Mouse (Mus musculus): ENCODE results near the gene Man1a2. TPM values are rescaled to one million over a fixed set of nuclear protein-coding genes. Genes with fewer than 3 reads are reported as not detected.

The Man1a2 gene
- polyA plus RNA-seq, 1 experiment from 2014 or later: 92.1 TPM

- H3K27ac ChIP-seq (ENCODE audit: low read depth, low read length): no peak overlapping the region
- WGBS: 66% methylated on average over 10 of the region's 10 CpGs
- no peak overlapping the region for H3K4me3 ChIP-seq (ENCODE audit: low read depth, low read length)
- no peak overlapping the region for H3K9ac ChIP-seq (ENCODE audit: low read depth, low read length)
- H3K27me3 ChIP-seq (replicated peaks; ENCODE audit: control insufficient read depth, insufficient read depth, low read length): no peaks in the 10 kb centered on the region
- H3K36me3 ChIP-seq (ENCODE audit: control insufficient read depth, insufficient read depth): no peaks in the 10 kb centered on the region
- no peak for TF ChIP-seq CTCF (IDR thresholded peaks at IDR 0.05; ENCODE audit: low read depth)
- no peaks in the 10 kb centered on the region for H3K9me3 ChIP-seq (ENCODE audit: control insufficient read depth)
- no peak overlapping the region for H3K4me2 ChIP-seq (replicated peaks; ENCODE audit: low read depth)
- H3K4me1 ChIP-seq (replicated peaks; ENCODE audit: control insufficient read depth, insufficient read depth, low read length): no peaks in the 10 kb centered on the region
- no peak for ATAC-seq
Observed at GRCm38 (mm10) chr3:100547162-100547912, 138.0 kb downstream of the Man1a2 start.

GRCm38 (mm10) chr3:100536686-100537085, 148.6 kb downstream of the Man1a2 start:
- H3K4me3 ChIP-seq (ENCODE audit: low read depth, low read length): no peak overlapping the region
- WGBS: 93% methylated on average over 2 of the region's 2 CpGs
- TF ChIP-seq CTCF (IDR thresholded peaks at IDR 0.05; ENCODE audit: low read depth): no peak
- no peak overlapping the region for H3K27ac ChIP-seq (ENCODE audit: low read depth, low read length)
- no peak overlapping the region for H3K4me2 ChIP-seq (replicated peaks; ENCODE audit: low read depth)
- no peaks in the 10 kb centered on the region for H3K9me3 ChIP-seq (ENCODE audit: control insufficient read depth)
- no peak for ATAC-seq
- H3K27me3 ChIP-seq (replicated peaks; ENCODE audit: control insufficient read depth, insufficient read depth, low read length): no peaks in the 10 kb centered on the region
- no peaks in the 10 kb centered on the region for H3K4me1 ChIP-seq (replicated peaks; ENCODE audit: control insufficient read depth, insufficient read depth, low read length)
- H3K36me3 ChIP-seq (ENCODE audit: control insufficient read depth, insufficient read depth): no peaks in the 10 kb centered on the region
- no peak overlapping the region for H3K9ac ChIP-seq (ENCODE audit: low read depth, low read length)

DNA sequence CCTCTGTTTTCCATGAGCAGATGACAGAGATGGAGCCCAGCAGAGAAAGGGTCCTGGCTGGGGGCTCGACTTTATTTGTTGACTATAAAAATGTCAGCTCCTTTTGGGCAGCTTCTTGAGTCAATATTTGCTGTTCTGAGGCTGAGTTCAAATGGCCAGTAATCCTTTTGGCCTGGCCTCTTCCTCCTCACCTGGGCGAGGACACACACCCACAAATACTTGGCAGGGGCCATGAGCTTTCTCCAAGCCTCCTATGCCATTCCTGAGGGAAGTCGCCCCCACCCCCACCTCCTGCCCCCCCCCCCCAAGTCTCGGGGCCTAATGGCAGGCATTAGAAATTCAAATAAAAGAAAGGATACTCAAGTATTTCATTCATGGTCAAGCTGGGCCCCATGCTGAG, 149.4 kb downstream of the Man1a2 start:
- 41% methylated on average over 4 of the region's 4 CpGs for WGBS
- H3K4me3 ChIP-seq (ENCODE audit: low read depth, low read length): no peak overlapping the region
- H3K27ac ChIP-seq (ENCODE audit: low read depth, low read length): no peak overlapping the region
- no peak overlapping the region for H3K9ac ChIP-seq (ENCODE audit: low read depth, low read length)
- no peaks in the 10 kb centered on the region for H3K36me3 ChIP-seq (ENCODE audit: control insufficient read depth, insufficient read depth)
- ATAC-seq: no peak
- H3K4me2 ChIP-seq (replicated peaks; ENCODE audit: low read depth): no peak overlapping the region
- H3K9me3 ChIP-seq (ENCODE audit: control insufficient read depth): no peaks in the 10 kb centered on the region
- no peaks in the 10 kb centered on the region for H3K4me1 ChIP-seq (replicated peaks; ENCODE audit: control insufficient read depth, insufficient read depth, low read length)
- H3K27me3 ChIP-seq (replicated peaks; ENCODE audit: control insufficient read depth, insufficient read depth, low read length): no peaks in the 10 kb centered on the region
- no peak for TF ChIP-seq CTCF (IDR thresholded peaks at IDR 0.05; ENCODE audit: low read depth)

DNA sequence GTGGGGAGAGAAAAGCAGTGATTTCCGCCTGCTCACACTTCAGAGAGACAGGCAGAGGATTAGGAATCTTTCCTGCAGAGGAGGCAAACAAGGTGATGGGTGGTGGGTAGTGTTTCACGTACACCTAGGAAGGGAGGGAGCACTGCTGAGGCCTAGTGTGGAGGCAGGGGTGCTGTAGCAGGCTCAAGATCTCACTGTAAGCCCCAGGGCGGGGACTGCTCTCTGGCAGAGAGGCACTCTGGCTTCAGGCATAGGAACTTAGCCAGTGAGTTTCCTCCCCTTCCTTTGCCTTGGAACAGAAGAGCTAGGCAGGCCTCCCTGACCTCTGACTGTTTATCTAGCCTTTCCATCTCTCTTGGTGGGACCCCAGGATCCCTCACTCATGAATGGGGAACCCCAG, 150.0 kb downstream of the Man1a2 start:
- Histone ChIP-seq H3K27ac (ENCODE audit: low read depth, low read length) (no peak overlapping the region), H3K27me3 (replicated peaks; ENCODE audit: control insufficient read depth, insufficient read depth, low read length) (no peaks in the 10 kb centered on the region), H3K36me3 (ENCODE audit: control insufficient read depth, insufficient read depth) (no peaks in the 10 kb centered on the region), H3K4me1 (replicated peaks; ENCODE audit: control insufficient read depth, insufficient read depth, low read length) (no peaks in the 10 kb centered on the region), H3K9ac (ENCODE audit: low read depth, low read length) (no peak overlapping the region), H3K4me3 (ENCODE audit: low read depth, low read length) (no peak overlapping the region), H3K4me2 (replicated peaks; ENCODE audit: low read depth) (no peak overlapping the region), H3K9me3 (ENCODE audit: control insufficient read depth) (no peaks in the 10 kb centered on the region)
- no peak for TF ChIP-seq CTCF (IDR thresholded peaks at IDR 0.05; ENCODE audit: low read depth)
- no peak for ATAC-seq
- 60% methylated on average over 3 of the region's 3 CpGs for WGBS

DNA sequence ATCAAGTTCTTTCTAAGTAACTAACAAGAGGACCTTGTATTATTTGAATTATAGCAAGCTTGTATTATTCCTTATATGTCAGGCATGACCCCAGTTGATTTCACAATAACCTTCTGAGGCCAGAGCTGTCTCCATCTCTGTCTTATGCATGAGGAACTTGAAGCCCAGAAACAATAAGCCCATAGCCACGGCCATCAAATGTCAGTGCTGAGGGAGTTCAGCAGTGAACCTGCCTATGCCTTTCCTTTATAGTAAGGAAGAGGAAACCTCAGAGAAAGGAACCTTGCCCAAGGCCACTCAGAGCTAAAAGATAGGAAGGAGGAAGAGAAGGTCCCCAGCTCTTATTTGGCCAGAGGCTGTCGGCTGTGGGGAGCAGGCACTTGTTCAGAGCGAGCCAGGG, 150.9 kb downstream of the Man1a2 start:
- WGBS: 86% methylated on average over 3 of the region's 3 CpGs
- no peaks in the 10 kb centered on the region for H3K36me3 ChIP-seq (ENCODE audit: control insufficient read depth, insufficient read depth)

GRCm38 (mm10) chr3:100533429-100533828, 151.9 kb downstream of the Man1a2 start:
- no peak overlapping the region for H3K9ac ChIP-seq (ENCODE audit: low read depth, low read length)
- no peaks in the 10 kb centered on the region for H3K36me3 ChIP-seq (ENCODE audit: control insufficient read depth, insufficient read depth)
- TF ChIP-seq CTCF (IDR thresholded peaks at IDR 0.05; ENCODE audit: low read depth): no peak
- no peak; the same call in 1 of the 2 replicates for ATAC-seq
- H3K4me2 ChIP-seq (replicated peaks; ENCODE audit: low read depth): no peak overlapping the region
- no peaks in the 10 kb centered on the region for H3K27me3 ChIP-seq (replicated peaks; ENCODE audit: control insufficient read depth, insufficient read depth, low read length)
- no peak overlapping the region for H3K27ac ChIP-seq (ENCODE audit: low read depth, low read length)
- H3K4me1 ChIP-seq (replicated peaks; ENCODE audit: control insufficient read depth, insufficient read depth, low read length): no peaks in the 10 kb centered on the region
- H3K9me3 ChIP-seq (ENCODE audit: control insufficient read depth): no peaks in the 10 kb centered on the region
- no peak overlapping the region for H3K4me3 ChIP-seq (ENCODE audit: low read depth, low read length)

More for the DNA sequence above, 150.9 kb downstream of the Man1a2 start:
- Histone ChIP-seq H3K9ac (ENCODE audit: low read depth, low read length) (no peak overlapping the region), H3K4me2 (replicated peaks; ENCODE audit: low read depth) (no peak overlapping the region), H3K27ac (ENCODE audit: low read depth, low read length) (no peak overlapping the region), H3K27me3 (replicated peaks; ENCODE audit: control insufficient read depth, insufficient read depth, low read length) (no peaks in the 10 kb centered on the region), H3K9me3 (ENCODE audit: control insufficient read depth) (no peaks in the 10 kb centered on the region), H3K4me3 (ENCODE audit: low read depth, low read length) (no peak overlapping the region), H3K4me1 (replicated peaks; ENCODE audit: control insufficient read depth, insufficient read depth, low read length) (no peaks in the 10 kb centered on the region)
- ATAC-seq: no peak
- TF ChIP-seq CTCF (IDR thresholded peaks at IDR 0.05; ENCODE audit: low read depth): no peak
